Mouse (Mus musculus): ENCODE data around the gene Naip2.
"Not testable (repeated sequence)": the region's sequence is repeated elsewhere in the genome, so short reads cannot be mapped to it uniquely, and the experiment has no call there.

The Naip2 gene

DNA sequence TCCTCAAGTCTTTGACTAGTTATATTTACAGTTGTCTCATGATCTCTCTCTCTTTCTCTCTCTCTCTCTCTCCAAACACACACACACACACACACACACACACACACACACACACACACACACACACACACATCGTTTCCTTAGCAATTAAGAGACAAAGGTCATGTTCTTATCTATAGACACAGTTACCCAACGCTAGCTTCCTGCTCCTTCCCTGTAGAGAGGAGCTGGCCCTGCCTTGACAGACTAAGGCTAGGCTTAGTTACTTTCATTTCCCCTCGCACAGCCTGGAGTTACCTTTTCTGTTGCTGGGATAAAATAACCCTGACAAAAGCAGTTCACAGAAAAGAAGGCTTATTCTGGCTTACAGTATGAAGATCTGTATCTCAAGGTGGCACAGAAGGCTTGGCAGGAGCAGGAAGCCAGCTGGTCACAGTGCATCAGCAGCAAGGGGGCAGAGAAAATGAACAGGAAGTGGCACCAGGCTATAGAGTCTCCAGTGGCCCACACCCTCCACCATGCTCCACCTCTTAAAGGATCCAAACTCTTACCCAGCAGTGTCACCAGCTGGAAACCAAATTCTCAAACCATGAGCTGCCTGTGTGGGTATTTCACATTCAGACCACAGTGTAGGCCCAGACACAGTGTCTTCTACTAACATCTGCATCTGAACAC lies at the start of gene Naip2:
Gene Naip2, minus strand, starts transcription at position 434 of the 675 bp plus-strand sequence.
- DNase-seq: not testable (repeated sequence)

DNA sequence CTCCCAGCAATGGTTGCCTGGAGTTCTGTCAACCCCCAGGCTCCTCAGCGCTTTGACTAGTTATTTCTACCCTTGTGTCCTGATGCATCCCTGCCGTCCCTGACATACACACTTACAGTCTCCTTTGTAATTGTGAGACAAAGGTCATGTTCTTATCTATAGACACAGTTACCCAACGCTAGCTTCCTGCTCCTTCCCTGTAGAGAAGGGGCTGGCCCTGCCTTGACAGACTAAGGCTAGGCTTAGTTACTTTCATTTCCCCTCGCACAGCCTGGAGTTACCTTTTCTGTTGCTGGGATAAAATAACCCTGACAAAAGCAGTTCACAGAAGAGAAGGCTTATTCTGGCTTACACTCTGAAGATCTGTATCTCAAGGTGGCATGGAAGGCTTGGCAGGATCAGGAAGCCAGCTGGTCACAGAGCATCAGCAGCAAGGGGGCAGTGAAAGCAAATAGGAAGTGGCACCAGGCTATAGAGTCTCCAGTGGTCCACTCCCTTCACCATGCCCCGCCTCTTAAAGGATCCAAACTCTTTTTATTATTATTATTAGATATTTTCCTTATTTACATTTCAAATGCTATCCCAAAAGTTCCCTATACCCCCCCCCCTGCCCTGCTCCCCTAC lies 45.1 kb upstream of the Naip2 start:
- not testable (repeated sequence) for DNase-seq

DNA sequence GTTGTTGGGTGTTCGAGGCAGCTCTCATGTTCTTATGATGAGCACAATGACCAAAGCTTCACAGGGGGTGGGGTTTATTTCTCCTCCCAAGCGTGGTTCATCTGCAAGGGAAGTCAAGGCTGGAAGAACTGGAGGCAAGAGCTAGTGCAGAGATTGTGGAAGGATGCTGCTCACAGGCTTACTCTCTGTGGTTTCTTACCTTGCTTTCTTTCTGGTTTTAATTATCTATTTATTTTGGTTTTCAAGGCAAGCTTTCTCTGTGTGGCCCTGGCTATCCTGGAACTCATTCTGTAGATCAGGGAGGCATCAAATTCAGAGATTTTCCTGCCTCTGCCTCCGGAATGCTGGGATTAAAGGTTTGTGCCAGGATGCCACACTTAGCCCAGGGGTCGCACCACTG lies 44.3 kb upstream of the Naip2 start, which contains the start of gene Naip5:
Gene Naip5, minus strand, starts transcription at position 101 of the 400 bp plus-strand sequence.
- DNase-seq: not testable (repeated sequence)

DNA sequence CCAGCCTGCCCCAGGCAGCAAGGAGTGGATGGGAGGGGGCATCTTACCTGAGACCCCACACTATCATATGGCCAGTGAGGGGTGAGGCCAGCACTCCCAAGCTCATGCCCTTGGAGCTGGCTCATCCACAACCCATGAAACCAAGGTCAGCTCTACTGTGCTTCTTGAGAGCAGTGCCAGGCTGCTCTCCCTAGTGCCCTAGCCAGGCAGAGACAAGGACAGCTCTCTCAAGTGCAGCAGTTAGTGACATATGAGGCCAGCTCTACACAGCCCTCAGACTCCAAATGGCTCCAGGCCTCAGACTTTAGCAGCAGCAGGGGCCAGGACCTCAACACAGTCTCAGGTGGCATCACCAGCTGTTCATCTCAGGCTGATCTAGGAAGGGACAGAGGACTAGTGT lies 41.8 kb upstream of the Naip2 start:
- no peak for DNase-seq

DNA sequence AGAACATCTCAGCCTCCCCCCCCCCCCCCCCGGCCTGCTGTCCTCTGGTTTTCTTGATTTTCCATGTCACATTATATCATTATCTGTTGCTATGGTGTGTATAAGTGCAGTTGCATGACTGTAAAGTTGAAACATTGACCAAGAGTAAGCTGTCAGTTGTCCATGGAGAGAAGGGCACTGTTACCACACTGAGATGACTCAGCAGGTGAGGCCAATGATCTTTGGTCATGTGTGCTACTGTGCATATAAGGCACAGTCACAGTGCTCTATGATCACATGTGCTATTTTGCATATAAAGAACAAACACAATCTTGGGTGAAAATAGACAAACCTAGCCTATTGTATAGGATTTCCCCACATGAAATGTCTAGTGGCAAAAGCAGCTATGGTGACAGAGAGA lies 11.8 kb upstream of the Naip2 start:
- DNase-seq: not testable (repeated sequence)

DNA sequence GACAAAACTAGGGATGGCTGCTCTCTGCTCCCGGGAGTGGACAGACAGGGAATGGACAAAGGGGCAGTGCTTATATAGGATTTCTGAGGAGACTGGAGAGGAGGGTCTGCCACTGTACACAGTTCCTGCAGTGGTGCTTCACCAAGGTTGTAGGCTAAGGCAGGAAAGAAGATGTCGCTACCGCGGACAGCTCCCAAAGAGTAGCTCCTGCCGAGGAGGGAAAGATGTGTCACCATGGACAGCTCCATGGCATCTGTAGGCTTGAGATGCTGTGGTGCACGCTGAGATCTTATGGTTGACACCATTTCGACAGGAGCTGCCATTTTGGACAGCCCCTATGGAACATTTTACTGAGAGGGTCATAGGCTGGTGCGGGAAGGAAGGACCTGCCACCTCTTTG lies 8.6 kb upstream of the Naip2 start:
- DNase-seq: peak; percentile 4 to 7

DNA sequence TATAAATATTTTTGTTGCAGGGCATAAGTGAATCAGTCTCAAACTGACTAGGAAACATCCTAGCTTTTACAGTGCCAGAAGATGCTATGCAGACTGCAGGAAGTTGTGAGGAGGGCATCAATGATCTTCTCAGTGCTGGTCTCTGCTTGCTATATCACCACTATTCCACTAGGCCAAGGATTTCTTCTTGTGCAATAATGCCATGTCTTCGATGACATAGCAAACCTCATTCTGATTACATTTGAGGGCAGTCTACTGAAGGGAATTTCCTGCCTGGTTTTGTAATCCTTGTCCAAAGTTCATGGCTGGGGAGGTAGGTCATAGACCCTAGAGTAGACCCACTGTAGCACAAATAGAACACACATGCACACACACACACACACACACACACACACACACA lies 1.4 kb upstream of the Naip2 start:
- DNase-seq: no peak

DNA sequence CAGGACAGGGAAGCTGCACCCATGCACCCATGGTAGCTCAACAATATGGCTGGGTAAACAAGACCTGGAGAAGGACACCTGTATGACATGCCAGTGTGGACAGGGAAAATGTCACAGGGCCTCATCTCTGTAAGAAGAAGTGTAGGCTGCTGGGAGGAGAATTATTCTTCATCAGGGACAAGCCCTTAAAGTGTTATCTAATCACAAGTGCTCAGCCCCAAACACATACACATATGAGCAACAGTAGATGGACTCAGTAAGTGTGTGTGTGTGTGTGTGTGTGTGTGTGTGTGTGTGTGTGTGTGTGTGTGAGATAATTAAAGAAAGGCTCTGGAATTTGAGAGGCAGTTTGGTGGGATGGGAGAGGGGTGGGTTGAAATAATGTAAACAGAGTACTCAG lies 1.1 kb downstream of the Naip2 start:
- no peak for DNase-seq

DNA sequence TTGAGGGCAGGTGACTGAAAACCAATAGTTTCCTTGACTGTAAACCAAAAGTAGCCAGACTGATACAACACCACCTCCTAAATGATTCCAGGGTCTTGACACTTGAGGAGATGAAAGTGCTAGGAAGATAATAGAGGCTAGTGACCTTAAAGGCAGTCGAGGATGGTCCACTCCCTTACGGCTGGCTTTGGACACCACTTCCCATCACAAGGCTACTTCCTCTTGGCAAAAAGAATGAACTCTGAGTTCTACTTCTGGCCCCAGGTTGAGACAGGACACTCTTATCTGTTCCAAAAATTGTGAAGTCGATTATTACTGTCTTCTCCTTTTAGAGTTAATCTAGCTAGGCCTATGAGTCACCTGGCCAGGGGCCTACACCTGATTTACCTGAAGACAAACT lies 6.5 kb downstream of the Naip2 start:
- DNase-seq: no peak

DNA sequence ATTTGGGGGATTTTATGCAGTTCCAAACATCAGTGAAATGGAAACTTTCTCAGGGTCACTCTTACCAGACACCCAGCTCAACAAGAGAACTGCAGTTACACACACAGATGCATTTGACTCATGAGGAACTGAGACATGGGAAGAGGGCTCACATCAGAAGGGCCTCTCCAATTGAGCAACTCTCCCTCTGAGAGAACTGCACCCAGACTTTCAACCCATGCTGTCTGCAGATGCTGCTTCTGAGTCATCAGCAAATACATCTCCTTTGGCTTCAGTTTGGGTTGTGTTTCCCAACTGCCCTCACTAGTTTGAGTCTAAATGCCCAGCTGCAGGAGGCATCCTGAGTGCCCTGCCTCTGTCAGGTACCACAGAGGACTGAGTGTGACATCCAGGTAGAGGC lies 18.8 kb downstream of the Naip2 start:
- not testable (repeated sequence) for DNase-seq

DNA sequence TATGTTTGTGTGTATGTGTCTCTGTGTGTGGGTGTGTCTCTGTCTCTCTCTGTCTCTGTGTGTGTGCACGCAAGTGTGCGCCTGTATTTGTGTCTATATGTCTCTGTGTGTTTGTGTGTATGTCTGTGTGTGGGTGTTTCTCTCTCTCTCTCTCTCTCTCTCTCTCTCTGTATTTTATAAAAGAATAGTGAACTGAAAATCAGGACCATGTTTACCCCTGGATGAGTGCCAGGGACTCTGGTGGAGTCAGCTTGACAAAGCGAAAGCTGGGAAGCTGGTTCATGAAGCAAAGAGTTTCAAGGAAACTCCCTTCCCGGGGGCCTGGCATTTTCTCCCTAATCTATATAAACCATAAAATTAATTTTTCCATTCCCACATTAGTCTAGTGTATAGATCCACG lies 27.5 kb downstream of the Naip2 start:
- not testable (repeated sequence) for DNase-seq

DNA sequence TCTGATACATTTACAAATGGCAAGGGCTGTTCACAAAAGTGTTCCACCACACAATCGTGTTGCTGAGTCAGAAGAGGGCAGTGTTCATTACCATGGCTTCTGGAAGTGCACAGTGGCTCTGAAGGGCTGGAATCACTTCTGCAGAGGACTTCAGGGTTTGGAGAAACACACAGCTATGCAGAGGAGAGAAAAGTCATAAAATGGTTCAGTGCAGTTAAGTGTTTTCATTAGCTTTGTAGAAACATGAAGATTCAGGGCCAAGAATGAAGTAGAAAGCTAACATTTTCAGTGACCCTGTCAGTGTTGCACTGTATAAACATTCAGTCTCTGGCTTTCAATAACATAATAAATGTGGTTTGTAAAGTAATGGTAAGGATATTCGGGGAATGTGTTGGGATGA lies 35.5 kb downstream of the Naip2 start:
- DNase-seq: not testable (repeated sequence)

DNA sequence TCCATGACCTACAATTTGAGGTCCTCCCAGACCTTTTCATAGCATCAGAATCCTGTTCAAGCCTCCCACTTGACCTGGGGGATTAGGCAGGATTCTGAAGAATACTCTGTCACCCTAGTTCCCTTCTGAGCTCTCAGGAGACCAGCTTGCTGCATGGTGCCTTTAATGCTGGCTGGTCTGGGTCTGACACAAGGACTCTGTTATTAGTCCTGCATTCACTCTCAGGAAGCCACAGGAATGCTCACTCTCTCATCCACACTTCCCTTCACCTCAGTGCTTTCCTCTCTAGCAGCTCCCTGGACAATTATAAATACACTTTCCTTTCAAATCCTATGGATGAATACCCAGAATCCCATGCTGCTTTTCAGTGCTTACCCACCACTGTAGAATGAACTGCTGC lies 39.4 kb downstream of the Naip2 start:
- DNase-seq: not testable (repeated sequence)

DNA sequence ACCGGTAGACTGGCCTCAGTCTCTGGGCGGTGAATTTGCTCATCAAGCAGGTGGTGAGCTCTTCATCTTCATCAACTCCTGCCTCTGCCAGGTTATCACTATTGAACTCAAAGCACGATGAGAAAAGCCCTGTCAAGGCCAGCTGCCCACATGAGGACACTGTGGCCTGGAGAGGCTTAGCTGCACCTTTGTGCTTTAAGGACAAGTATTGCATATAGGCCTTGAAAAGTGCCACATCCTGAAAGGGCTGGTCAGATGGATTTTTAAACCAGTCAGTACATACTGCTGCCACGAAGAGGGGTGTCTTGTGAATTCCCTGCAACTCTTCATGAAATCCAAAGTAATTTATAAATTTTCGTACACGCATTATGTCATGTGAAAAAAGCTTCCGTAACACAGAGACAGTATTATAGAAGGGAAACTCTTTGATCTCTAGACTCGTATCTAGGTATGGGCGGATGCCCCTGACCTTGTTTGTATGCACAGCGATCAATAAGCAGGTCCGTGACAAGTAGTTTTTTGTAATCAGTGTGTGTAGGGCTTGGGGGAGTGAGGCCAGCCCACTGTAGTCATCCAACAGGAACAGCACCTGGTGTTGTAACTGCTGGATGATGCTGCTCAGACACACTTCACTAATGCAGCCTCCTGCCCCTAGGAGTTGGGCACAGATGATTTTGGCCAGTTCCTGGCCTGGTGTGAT lies 40.6 kb downstream of the Naip2 start:
- DNase-seq: not testable (repeated sequence)

DNA sequence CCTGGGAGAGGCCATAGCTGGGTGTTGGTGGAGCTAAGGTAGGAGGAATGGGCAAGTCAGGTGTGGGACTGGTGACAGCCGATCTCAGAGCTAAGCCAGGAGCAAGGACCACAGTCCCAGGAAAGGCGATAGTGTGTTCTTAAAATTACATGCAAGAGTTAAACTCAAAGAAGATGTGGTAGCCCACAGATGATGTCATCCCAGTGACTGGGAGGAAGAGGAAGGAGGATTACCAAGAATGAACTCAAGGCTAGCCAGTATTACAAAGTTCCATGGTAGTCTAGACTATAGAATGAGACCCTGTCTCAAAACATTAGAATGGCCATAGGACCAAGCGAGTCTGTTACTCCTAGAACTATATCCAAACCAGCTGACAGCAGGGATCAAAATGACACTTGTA lies 45.3 kb downstream of the Naip2 start:
- DNase-seq: no peak

DNA sequence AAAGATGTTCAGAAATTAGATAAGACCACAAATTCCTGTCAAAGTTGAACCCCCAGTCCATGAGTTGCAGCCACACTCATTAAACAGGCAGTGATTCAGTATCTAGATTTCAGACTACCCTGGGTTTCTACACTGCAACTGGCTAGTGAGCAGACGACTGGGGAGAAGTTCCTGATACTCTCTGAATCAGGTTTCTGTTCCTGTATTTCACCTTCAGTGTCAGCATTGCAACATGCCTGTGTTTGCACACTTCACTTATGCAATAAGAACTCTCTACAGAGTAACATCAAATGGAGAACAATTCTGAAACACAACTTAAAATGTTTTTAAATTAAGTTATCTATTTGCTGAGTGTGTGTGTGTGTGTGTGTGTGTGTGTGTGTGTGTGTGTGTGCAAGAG lies 49.2 kb downstream of the Naip2 start:
- no peak for DNase-seq

DNA sequence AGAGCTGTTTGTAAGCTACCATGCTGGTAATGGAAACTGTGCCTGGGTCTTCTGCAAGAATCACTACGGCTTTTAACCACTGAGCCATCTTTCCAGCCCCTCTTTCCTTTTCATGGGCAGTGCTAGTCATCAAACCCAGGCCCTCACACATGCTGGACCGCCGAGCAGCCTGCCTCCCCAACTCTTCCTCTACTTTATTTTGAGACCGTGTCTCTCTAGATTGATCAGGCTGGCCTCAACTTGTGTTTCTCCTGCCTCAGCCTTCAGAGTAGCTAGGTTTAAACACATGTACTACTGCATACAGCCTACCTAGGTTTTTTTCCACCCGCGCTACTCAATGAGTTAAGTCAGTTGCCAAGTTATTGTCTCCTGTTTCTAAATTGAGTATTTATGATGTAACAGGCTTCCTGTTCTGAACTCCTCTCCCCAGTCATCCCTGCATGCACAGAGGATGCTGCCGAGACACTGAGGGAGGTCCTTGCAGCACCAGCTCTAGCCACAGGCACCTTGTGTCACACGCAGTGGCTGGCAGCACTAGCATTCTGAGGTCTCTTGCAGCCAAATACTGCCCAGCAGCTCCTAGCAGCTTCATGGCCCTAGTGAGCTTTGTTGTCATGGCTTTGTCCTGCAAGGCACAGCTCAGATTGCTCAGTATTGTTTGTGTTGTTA lies 60.1 kb downstream of the Naip2 start:
- no peak for DNase-seq

DNA sequence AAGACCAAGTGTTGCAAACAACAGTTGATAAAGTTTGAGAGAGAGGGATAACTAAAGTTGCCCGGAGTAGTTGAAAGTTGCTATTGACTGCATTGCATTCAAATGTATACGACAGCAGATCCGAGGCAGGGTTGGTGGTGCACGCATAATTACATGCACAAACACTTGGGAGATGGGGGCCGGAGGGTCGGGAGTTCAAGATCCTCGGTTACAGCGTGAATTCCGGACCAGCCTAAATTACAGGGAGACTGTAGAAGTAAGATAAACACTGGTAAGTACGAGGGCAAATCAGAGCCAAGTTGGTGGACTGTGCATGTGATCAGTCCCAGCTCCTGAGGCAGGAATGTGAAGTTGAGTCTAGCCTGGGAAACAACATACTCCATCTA lies 76.6 kb downstream of the Naip2 start:
- no peak for DNase-seq

DNA sequence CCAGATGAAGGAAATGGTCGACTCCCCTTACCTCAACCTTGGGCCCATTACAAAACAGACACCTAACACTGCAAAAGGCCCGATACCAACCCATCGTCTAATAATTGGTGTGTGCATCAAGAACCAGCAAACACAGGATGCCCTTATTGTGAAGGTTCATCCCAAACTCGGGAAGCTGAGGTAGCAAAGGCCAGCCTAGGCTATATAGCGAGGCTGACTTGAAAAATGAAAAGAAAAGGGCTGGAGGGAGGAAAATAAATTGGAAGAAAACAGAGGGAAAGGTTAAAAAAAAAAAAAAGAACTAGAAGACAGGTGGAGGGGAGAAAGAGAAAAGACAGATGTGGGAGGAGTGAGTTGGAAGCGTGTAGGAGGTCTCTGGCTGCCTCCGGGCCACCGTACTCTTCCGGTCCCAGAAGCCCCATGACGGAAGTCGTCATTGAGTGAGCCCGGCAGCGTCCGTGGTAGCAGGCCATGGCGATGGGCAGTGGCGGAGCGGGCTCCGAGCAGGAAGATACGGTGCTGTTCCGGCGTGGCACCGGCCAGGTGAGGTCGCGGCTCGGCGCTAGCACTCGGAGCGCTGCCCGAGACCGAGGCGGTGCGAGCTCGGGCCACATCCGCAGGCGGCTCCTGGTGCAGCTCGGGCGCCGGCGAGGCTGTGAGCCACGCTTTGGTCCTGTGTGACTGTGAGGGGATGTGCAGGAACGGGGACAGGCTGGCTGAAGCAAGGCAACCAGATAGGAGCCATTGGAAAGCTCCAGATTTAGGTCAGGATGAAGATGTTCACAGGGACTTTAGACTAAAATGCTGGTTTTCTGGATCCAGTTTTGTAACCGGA lies 77.3 kb downstream of the Naip2 start, which contains the start of gene Smn1:
Gene Smn1, plus strand, starts transcription at position 430 of the 835 bp plus-strand sequence.
- peak; percentile 88 to 89 for DNase-seq

DNA sequence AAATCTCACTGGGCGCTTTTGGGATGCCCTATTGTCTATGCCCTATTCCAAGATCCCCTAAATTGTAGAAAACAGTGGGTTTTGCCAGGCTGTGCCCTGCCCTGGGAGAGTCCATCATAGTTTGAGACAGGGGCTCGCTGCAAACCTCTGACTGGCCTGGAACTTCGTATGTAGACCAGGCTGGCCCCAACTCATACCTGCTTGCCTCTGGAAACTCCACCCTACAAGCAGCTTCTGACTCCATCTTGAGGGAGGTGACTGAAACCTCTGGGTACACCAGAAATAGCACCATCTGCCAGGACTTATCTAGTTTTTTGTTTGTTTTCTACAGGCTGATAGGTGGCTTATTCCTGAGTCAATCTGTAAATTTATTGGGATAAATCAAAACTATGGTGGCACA lies 77.9 kb downstream of the Naip2 start:
- no peak for DNase-seq

DNA sequence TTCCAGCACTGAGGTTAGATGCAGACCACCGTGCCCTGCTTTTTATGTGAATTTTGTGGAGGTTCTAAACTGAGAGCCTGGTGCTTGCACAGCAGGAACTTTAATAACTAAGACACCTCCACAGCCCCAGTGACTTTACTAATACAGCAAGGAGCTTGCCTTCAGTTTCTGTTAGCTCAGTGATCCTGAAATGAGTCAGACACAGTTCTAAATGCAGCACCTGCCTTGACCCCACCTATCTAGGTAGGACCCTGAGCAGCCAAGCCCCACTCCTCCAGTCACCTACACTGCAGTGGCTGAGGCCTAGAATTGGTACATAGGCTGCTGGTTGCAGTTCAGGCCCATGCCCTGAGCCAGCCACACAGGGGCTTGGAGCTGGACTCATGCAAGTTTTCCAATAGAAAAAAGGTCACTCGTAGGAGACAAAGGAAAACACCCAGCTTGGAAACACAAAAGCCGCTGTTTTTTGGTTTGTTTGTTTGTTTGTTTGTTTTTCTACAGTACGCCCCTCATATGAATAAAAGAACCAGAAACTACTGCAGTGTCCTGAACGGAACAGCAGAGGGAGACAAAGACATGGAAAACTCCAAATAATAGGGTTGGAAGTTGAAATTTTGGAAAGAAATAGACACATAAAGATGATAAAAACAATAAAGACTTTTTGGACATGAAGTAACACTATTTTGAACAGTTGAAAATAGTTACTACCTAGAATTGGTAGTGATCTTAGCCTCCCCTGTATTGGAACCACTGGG lies 89.5 kb downstream of the Naip2 start:
- no peak for DNase-seq
